Mouse (Mus musculus) adrenal gland, postnatal 14 days (tissue): Measurements from ENCODE around the gene Stx6. TPM values are rescaled to one million over a fixed set of nuclear protein-coding genes. Genes with fewer than 3 reads are reported as not detected.

ENCODE experiments used
- total RNA-seq: library from RNA; stranded (reverse); gene quantifications from 2 replicates; pipeline ENCODE4 v1.2.3, GENCODE M21; 2021

The Stx6 gene
- total RNA-seq, 1 experiment from 2014 or later: 48.4 TPM

Other genes with a start within 250 kb of the Stx6 start
- gene Ier5, start 59.1 kb upstream of the Stx6 start, total RNA-seq: 11.1 and 12.9 TPM in 2 replicates
- 13.8 and 17.2 TPM in 2 replicates for gene Mr1, start 11.9 kb upstream of the Stx6 start, total RNA-seq
- gene BC034090, start 85.7 kb downstream of the Stx6 start, total RNA-seq: 26.9 and 32.3 TPM in 2 replicates